Mouse (Mus musculus) c-Kit-positive CD71-negative TER-119-negative erythroid progenitor cells, embryonic 14.5 days (primary cell): ENCODE measurements around the gene Islr2.

ENCODE experiments used
- DNase-seq: peaks from one replicate; pipeline ENCODE4 v3.0.0-alpha.2; 2013; ENCODE audit warnings: low read depth

The Islr2 gene

GRCm38 (mm10) chr9:58220218-58220903, 16.2 kb upstream of the Islr2 start:
- no peak for DNase-seq

DNA sequence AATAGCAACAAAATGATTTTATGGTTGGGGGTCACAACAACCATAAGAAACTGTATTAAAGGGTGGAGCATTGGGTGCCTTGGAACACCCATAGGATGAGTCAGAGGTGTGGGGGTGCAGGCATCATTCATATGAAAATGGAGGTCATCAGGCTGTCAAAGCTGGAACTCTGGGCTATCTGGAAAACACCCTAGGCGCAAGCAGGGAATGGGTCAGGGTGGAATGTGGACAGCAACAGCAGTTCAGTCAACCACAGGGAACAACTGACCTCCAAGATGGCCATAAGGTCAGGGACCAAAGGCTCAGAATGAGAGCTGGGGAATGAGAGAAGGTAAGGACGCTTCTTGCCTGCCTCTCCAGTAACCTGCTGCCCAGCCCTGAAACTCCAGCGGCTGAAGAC, 14.4 kb upstream of the Islr2 start:
- no peak for DNase-seq

DNA sequence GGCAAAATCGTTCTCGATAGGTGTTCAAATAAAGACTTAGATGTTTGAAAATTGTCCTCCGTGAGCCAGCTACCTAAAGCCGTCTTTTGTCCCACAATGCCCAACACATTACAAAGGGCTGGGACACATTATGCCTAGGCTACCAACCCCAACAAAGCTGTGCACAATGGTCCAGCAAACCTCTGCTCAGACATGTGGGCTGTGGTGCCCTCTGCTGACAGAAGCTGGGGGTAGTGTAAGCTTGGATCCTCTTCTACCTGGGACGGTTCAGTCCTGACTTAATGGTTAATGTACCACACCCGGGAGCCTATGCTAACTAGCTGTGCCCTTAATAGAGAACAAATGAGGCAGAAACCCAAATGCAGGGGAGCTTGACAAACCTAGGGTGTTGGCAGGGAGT, 12.3 kb upstream of the Islr2 start:
- DNase-seq, result no peak

DNA sequence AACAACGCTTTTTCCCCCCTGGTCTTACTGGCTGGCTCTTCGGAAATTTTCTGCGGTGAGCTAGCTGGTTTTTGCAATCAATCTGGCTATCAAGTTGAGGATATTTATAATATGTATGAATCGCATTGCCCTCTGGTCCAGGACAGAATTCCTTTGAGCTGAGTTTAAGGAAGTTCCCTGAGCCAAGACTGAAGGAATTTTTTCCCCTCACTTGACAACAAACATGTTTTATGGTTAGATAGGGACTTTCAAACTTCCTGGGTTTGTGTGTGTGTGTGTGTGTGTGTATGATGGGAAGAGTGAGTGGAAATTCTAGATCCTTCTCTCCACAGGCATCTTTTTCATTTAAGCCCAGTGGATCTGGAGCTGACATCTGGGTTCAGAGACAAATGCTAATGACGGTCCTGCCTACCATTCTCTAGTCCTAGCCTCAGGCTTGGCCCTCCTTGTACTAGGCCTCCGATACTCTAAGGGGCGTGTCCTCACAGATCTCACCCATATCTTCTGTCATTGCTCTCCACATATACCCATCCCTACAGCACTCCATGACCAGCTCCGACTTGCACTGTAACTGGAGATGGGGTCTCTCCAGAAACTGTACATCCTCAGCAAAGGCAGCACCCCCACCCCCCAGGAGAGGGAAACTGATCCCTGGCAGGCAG, 10.5 kb upstream of the Islr2 start:
- DNase-seq, result no peak

GRCm38 (mm10) chr9:58213865-58214264, 9.7 kb upstream of the Islr2 start:
- DNase-seq, result no peak

DNA sequence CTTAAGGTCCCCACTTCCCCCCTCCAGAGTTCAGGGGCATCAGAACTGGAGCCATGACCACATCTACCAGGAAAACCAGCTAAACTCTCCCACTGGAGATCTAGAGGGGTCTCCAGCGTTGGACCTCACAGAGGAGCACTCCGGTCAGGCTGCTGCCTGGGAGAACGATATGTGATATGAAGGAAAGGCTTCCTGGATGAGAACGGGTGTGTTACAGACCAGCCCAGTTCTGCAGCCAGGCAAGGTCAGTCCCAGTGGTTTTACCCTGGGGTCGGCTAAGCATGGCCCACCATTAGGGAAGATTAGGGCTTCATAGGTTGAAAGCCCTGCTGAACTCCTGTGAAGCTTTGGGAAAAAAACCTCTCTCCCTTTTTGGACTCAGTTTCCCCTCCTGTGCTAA, 9.3 kb upstream of the Islr2 start:
- DNase-seq, result no peak

- no peak for DNase-seq
These were observed 6.1 kb upstream of the Islr2 start for GRCm38 (mm10) chr9:58210304-58210627.

GRCm38 (mm10) chr9:58209462-58210303, 5.6 kb upstream of the Islr2 start:
- no peak for DNase-seq

DNA sequence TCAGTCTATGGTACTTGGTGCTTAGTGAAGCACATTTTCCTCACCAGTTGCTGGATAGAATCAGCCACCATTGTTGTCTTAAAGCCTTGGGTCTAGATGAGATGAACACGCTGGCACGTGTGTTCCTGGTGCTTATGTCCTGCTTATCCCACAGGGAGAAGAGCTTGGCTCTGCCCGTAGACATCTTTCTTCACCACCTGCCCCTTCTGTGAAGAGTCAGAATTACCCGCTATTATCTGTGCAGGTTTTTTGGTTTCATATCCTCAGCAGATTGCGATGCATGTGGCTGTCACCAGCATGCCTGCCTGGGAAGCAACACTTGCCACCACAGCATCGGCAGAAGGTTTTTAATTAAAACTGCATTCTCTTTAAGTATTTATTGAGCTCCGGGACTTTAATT, 1.9 kb upstream of the Islr2 start:
- no peak for DNase-seq

DNA sequence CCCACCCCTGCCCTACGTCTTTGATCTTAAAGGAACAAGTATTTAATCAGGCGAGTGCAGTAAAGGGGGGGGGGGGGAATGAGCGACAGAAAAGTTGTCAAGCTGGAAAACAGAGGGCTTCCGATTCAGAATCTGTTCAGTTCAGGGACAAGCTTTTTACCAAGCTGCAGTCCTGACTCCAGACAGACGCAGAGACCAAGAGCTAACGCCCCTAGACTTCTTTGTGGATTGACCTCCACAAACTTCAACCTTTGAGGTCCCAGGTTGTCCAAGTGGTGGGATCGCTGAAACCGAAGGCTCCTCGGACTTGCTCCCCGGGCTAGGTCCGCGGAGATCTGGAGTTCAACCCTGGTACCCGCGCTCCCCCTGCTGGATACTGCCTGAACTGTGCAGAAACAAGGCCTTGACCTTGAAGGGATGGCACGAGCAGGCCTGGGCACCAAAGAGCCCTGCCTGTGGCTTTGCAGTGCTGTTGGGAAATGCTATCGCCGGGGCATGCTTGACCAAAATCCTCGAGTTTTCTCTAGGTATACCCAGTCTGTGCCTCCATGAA, 405 bp upstream of the Islr2 start:
- DNase-seq, result peak; percentile 83

DNA sequence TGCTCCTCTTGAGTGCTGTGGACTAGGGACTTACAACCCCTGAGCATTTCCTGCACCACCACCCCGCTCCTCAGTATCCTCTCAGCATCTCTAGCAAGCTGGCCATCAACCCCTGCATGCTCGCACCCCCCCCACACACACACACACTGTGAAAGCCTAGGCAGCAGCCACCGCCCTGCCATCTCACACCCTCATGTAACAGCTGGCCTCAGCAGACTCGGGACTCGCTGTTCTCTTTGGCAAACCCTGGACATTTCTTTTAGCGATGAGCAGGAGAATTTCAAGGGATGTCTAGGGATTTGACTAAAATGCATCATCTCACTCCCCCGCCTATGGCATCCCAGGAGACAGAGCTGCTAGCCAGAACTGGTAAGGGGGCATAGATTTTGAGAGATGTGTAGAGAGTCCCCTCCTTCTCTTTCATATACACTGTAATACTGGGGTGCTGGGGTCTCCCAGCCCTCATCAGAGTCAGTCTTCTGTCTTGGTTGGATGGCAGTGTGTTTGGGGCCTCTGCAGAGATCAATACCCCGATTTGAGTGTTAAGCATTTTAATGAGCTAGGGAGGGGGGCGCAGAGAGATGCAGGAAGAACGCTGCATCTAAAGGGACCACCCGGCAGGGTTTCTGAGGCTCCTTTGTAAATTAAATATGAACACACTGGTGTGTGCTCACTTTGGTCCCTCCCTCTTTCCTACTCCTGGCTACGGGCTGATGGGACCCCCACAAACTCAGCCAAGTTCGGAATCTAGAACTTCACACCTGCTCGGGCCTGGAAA, 1.3 kb downstream of the Islr2 start:
- no peak for DNase-seq

- DNase-seq, result no peak
These were observed 2.1 kb downstream of the Islr2 start for GRCm38 (mm10) chr9:58201861-58202549.

GRCm38 (mm10) chr9:58201091-58201842, 2.9 kb downstream of the Islr2 start:
- DNase-seq, result no peak

- no peak for DNase-seq
These were observed 3.6 kb downstream of the Islr2 start for GRCm38 (mm10) chr9:58200270-58201090.

GRCm38 (mm10) chr9:58199381-58200269, 4.5 kb downstream of the Islr2 start:
- no peak for DNase-seq

DNA sequence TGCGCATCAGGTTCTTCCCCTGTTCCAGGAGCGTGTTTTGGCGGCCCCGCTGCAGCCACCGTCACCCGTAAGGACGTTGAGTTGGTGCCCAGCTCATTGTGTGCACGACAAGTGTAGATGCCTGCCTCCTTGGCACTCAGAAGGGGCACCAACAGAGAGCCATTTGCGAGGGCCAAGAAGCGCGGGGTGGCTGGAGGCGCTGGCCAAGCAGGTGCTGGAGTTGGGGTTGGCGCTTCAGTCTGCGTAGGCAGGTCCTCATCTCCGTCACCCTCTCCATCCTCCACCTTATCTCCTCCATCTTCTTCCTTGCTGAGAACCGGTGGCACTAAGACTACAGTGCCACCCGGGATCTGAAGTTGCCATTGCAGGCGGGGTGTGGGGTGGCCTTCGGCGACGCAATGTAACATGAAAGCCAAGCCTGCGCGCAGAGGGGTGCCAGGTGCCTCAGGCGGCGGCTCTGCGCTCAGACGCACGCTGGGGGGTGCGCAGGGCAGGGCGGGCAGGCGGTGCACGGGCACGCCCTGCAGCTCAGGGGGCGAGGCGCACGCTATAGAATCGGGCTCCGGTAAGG, 5.2 kb downstream of the Islr2 start:
- no peak for DNase-seq

DNA sequence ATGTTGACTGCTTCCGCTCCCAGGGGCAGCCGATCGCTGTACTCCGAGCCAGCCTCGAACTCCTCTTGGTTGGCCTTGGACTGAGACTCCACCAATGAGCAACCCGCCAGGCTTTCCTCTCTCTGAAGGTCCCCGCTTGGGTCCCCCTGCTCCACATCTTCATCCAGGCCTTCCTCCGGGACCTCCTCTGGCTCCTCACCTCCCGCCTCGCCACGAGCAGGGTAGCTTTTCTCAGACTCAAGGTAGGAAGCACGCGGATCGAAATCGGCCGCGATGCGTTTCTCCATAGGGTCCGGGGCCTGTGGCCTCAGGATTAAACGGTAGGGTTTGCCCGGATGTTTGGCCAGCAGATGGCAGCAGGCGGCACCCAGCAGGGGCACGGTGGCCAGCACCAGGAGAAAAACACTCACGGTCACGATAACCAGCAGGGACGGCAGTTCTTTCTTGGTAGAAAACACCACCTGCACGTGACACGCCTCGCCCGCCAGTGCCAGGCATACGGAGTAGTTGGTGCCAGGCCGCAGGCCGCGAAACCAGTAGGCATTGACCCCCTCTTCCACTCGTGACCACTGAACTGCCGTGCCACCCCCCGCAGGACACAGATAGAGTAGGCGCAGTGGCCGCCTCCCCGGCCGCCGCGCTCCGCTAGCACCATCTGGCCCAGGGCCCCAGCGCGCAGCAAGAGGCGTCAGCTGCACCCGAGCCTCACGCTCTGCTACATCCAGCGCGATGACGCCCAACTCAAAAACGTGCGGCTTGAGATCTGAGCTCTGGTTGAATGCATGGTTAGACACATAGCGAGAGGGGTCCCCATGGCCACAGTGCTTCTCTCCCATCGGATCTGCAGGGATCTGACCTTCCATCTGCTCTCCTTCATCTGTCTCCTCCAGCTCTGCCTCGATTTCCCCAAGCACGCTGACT, 6.1 kb downstream of the Islr2 start:
- no peak for DNase-seq
